Mouse (Mus musculus) CD4-positive, CD25-positive, alpha-beta regulatory T cell, adult 2 months (primary cell): ENCODE results near the gene Plk3.

Experiments
- DNase-seq: peaks from one replicate; pipeline ENCODE4 v3.0.0-alpha.2; 2012; ENCODE audit warnings: low read depth, low spot score

Gene Plk3

DNA sequence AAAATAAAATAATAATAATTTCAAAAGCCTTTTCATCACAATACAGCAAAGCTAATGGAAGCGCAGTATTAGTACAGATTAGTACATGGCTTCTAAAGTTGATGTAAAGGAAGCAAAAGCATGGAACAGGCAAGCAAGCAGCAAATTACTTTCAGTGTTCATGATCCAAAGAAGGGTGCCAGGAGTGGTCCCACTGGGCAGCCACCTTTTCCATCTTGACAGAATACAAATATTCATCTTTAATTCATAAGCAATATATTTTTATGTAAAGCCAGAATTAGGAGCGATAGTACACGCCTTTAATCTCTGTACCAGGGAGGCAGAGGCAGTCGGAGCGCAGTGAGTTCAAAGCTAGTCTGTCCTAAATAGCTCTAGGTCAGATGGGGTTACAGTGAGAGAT is 14.1 kb downstream of the Plk3 start:
- DNase-seq: no peak

DNA sequence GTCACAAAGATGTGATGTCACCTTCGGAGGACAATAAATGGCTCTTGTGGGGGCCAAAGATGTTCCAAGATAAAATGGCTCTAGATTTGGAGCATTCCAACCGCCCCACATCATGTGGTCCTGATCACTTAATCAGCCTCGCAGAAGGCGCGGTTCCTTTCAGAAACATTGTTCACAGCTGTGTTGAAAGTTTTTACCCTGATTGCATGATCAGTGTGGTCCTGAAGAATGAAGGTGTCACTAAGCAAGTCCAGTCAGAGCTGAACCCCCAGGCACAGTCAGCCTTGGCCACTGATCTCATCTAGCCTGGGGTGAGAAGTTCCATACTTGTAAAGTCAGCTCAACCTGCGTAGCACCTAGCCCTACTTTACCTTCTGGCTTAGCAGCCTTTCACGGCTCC is 15.8 kb downstream of the Plk3 start:
- DNase-seq: no peak

DNA sequence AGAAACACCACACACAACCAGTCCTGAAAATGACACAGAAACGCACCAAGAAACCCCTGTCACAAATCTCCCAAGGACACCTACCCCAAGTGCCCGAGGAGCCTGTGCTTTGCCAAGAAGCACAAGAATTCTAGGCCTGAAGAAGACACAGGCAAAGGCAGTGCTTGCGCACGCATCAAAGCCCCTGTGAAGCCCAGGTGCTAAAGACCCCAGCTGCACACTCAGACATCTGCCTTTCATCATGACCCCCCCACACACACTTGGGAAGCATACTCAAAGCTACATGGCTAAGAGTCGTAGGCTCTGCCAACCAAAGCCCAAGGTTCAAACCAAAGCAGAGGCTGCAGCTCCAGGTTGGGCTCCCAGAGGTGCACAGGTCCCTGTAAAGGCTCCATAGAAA is 18.2 kb downstream of the Plk3 start:
- no peak for DNase-seq

DNA sequence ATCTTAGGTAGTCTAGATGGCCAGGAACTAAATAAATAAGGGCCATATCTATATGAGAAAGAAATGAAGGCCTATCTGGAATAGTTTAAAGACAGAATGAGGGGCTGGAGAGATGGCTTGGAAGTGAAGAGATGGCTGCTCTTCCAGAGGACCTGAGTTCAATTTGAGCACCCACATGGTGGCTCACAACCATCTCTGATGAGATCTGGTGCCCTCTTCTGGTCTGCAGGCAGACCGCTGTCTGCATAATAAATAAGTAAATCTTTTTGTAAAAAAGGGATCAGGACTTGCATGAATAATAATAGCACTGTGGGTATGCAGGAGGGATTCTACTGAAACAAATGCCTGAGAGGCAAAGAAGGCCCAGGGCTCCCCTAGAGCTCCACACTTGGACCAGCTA is 20.5 kb downstream of the Plk3 start:
- peak; percentile 37 for DNase-seq

DNA sequence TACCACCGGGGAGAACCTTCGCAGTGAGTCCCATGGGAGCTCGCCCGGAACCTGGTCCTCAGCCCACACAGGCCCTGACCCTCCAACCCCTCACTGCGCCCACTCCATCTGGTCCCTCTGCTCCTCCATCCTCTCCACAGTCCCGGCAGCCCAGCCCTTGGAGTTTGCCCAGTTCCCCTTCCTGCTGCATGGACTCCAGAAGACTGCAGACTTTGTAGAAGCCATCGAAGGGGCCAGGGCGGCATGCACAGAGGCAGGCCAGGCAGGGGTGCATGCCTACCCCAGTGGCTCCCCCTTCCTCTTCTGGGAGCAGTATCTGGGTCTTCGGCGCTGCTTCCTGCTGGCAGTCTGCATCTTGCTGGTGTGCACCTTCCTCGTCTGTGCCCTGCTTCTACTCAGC is 22.8 kb downstream of the Plk3 start:
- DNase-seq: no peak

DNA sequence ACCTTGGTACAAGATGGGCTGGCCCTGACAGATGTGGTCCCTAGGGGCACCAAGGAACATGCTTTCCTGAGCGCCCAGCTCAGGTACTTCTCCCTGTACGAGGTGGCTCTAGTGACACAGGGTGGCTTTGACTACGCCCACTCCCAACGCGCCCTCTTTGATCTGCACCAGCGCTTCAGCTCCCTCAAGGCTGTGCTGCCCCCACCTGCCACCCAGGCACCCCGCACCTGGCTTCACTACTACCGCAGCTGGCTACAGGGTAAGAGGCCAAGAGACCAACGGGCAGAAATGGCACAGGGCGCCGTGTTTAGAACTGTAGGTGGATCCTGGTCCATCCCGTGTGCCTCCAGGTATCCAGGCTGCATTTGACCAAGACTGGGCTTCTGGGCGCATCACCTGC is 23.5 kb downstream of the Plk3 start:
- DNase-seq: no peak

DNA sequence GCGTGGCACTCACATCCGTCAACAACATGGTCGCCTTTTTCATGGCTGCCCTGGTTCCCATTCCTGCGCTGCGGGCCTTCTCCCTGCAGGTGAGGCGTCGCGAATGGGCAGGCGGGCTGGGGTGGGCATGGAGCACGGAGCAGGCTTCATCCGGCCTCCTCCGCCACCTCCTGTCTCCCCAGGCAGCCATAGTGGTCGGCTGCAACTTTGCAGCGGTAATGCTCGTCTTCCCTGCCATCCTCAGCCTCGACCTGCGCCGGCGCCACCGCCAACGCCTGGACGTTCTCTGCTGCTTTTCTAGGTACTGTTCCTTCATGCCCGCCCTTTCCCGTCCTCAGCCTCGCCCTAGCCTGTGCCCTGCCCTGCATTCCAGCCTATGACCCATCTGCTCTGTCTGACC is 24.4 kb downstream of the Plk3 start:
- no peak for DNase-seq

DNA sequence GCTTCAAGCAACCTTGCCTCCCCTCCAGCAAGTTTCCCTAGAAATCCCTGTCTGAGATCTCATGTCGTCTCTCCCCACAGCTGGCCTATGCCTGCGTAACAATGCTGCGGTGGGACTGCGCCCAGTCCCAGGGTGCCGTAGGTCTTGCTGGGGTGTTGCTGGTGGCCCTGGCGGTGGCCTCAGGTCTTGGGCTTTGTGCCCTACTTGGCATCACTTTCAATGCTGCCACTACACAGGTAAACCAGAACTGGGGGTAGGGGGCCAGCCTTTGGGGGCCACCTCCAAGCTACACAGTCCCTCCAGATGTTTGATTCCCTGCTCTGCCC is 25.3 kb downstream of the Plk3 start:
- DNase-seq: no peak

DNA sequence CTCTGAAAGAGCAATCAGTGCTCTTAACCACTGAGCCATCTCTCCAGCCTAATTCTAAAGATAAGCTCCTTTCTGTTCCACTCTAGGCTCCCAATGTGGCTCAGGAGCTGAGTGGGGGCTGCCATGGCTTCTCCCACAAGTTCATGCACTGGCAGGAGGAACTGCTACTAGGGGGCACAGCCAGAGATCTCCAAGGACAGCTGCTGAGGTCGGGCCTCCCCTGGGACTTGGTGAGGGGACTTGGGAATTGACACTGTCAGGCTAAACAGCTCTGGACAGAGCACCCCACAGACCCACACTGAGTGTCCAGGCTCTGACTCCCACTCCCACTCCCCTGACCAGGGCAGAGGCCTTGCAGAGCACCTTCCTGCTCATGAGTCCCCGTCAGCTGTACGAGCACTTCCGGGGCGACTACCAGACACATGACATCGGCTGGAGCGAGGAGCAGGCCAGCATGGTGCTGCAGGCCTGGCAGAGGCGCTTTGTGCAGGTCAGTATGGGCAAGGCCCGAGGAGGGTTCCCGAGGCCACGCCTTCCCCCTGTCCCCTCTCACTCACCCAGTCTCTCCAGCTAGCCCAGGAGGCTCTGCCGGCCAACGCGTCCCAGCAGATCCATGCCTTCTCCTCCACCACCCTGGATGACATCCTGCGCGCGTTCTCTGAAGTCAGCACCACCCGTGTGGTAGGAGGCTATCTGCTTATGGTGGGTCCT is 25.8 kb downstream of the Plk3 start:
- no peak for DNase-seq

DNA sequence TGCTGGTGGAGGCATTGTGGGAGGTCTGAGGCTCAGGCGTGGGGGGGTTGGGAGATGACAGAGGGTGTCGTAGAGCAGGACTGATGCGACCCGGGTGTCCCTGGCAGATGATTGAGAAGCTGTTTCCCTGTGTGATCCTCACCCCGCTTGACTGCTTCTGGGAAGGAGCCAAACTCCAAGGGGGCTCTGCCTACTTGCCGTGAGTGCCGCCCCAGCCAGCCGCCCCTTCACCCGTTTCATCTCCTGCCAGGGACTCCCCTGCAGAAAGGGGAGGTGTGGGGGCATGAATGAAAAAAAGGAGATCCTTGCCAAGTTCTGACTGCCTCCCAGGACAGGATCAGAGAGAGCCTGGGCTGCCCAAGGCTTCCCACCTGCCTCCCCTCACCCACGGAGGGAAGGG is 28.6 kb downstream of the Plk3 start:
- no peak for DNase-seq

DNA sequence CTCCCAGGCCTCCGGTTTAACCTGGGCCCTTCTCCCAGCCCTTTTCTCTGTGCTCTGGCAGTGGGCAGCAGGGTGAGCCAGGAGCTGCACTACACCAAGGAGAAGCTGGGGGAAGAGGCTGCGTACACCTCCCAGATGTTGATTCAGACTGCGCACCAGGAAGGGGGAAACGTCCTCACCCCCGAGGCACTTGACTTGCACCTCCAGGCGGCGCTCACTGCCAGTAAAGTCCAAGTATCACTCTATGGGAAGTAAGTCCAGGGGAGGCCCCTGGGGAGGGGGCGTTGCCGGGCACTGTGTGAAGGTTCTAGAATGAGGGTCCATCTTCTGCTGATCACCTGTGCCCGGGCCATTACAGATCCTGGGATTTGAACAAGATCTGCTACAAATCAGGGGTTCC is 29.1 kb downstream of the Plk3 start:
- DNase-seq: peak; percentile 31

DNA sequence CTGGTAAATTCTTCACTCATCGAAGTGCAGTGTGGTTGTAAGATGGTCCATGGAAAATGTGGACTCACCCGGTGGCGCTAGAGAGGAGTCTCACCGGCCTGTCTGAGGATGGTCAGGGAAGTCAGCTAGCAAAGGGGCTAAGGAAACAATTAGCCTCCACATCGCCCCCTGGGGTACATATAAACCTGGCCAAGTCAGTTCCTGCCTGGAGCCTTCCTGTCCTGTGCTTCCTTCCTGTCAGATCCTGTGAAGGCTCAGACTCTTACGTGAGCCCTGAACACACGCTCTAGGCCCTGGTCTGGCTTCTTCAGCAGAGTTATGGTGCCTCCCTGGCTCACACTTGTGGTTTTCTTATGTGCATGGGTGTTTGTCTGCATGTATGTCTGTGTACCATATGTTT is 32.5 kb downstream of the Plk3 start:
- DNase-seq: peak; percentile 40

DNA sequence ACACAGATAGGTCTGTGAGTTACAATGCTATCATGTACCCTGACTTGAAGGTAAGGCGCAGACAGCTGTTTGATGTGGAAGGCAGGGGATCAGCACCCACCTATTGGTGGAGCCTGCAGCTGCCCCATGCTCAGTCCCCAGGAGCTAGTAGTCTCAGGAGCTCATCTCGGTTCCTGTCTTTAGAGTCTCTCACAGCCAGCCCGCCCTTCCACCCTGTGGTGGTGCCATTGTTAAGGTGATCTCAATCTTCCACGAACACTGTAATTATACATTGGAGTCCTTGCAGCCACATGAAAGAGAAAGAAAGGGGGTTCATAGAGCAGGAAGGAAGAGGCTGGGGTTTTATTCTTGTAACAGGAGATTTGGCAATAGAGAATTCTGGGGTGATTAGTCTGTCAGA is 33.7 kb downstream of the Plk3 start:
- DNase-seq: no peak

DNA sequence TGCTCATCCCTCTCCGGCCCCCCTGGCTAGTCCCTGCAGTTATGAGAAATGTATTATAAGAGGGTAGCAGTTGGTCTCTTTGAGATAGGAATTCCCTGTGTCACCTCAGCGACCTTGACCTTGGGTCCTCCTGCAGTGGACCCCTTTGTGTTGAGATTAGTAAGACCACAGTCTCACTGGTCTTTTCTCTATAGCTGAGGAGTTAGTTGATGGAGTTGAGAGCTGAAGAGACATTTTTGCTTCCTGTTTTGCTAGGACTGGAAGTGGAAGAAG is 35.1 kb downstream of the Plk3 start:
- DNase-seq: no peak

DNA sequence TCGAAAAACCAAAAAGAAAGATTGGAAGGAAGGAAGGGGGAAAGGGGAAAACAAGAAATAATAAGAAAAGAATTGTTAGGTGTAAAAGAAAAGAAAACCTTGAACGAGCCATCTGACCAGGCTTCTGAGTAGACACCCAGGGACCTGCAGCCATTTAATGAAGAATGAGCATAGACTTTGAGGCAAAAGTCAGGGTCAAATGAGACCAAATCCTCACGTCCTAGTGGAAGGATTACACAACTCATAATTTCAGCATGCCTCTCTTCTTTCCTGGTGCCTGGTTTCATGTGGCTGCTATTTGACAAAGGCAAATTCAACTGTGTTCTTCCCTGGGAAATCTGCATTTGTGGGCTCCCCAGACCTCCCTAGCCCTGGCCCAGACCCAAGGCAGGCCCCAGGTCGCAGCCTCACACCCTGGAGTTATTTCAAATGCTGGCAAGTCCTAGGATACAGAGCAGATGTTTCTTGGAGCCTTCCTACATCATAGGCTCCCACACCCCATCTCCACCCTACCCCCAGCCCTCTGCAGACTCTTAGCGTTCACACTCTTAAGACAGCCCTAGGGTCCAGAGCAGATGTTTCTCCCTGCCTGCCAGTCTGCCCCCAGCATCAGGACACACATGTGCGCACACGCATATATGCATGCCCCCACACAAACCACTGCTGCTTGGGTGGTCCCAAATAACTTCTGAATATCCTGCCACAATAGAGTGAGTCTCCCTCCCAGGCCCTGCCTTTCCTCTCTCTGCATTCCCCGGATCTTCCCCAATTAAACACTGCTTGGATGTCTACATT is 35.6 kb downstream of the Plk3 start:
- no peak for DNase-seq

DNA sequence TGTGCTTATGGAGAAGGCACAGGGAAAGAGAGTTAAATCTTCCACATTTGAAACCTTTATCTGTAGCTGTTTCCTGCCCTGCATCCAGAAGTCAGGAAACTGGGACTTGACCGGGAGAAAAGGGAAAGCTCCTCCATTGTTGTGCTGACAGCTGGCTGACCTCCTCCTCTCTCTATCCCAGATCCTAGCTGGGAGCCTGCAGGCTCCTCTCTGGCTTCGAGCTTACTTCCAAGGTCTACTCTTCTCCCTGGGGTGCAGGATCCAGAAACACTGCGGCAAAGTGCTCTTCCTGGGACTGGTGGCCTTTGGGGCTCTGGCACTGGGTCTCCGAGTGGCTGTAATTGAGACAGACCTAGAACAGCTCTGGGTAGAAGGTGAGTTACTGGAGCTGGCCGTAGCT is 37.1 kb downstream of the Plk3 start:
- DNase-seq: no peak

DNA sequence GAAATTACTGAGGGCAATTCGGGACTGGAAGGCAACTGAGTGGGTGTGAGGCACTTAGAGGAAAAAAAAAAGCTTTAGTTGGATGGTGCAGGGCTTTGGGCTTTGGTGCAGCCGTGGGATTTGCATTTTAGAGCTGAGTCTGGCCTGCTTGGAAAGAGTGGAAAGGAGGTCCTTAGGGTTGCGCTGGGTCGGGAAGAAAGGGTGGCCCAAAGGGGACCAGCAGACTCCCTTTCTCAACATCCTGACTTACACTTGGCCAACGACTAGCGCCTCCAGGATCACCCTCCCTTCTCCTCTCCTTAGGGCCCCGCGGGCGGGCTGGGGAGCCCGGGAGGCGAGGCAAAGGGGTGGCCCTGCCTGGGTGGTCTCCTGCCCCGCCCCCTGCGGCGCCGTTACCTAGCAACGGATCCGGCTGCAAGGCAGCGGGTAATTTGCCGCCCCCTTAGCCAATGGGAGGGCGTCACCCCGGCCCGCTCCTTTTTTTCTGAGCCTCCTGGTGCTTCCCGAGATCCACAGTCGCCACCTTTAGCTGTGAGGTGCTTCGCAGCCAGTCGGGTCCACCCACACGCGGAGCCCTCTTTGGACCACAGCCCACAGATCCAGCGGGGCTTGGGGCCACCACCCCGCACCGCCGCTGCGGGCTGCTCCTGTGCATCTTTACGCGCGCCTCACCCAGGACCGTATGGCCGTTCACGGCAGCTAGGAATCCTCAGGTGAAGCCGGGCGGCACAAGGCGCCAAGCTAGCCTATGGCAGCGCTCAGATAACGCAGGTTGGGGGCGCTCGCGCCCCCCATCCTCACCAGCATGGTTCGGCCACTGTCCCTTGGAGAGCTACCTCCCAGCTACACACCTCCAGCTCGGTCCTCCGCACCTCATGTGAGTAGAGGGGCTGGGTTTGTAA is 38.0 kb downstream of the Plk3 start, which contains the start of gene Ptch2:
Ptch2 (plus strand) TSS at position 525 of the 902 bp plus-strand sequence.
- no peak for DNase-seq

DNA sequence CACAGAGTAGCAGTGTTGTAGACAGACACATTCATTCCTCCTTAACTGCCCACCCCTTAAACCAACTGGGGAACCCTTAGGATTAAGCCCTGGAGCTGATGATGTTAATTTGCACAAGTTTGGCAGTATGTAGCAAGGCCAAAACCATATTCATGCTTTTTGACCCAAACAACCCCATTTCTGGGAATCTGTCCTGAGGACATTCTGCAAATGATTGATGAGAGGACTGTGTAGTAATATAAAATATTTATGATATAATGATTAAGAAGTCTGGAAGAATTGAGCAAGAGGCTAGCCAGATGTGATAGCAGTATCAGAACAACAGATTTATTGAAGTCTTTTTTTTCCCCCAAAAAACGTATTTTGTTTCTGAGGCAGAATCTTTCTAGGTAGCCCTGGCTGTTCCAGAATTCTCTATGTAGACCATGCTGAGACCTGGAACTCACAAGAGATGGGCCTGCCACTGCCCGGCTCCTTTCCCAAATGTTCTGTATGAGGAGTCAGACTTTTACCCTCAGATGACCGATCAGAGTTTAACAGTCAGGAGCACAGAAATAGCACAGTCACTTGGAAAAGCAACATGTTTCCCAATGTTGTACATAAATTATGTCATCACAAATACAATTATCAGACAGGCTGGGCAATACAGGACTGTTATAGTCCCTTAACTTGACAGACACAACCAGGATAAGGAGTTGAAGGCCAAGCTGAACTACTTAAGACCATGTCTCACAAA is 39.0 kb downstream of the Plk3 start:
- DNase-seq: no peak

DNA sequence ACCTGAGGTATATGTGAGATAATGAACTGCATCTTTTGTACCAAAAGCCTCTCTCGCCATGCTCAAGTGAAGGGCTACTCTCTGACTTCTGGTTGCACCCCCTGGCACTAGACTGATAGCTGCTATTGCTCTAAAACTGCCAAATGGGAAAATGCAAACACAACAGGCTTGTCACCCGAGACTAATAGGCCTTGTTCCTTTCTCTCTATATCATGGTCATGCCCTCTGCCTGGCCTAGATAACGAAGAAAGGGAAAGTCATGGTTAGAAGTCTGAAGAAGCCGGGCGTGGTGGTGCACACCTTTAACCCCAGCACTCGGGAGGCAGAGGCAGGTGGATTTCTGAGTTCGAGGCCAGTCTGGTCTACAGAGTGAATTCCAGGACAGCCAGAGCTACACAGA is 43.2 kb downstream of the Plk3 start:
- DNase-seq: no peak

DNA sequence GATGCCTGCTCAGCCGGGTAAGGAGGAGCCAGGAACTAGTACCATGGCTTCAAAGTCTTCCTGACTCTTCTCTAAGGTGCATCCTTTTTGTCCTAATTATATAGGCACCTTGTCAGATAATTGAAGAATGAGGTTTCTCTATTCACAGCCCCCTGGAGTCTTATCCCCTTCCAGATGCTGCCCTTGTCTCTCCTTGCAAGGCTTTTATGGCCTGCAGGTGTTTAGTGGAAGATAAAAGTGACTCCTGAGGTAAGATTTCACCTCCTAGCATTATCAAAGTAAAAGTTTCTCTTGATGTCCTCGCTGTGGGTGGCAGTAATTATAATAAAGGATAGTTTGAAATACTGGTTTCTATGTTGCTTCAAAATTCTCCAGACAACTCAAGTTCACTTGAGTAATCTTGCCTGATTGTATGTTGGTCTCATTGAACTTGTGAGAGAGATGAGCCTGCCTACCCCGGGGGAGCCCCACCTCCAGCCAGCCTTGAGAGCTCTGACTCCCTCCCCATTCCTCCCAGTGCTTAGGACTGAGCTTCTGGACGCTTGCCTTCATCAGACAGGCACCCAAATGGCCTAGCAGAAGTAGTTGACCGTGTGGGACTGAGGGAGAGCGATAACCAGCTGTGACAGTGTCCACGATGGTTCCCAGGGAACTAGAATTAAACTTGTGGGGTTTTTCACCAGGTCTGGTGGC is 45.7 kb downstream of the Plk3 start:
- no peak for DNase-seq
